Mouse (Mus musculus) heart, postnatal 36 days (tissue): Measurements from ENCODE around the gene Hnrnph1. TPM values are rescaled to one million over a fixed set of nuclear protein-coding genes. Genes with fewer than 3 reads are reported as not detected.
A peak's percentile ranks its signal among the peaks of the same experiment; 100 is the strongest.
"Not testable (repeated sequence)": the region's sequence is repeated elsewhere in the genome, so short reads cannot be mapped to it uniquely, and the experiment has no call there.

Experiments used
- DNase-seq, 2 experiments: peaks; one replicate each; pipeline ENCODE4 v3.0.0; 2021 to 2022
- intact Hi-C: fragments of 180-260 bp; cut with DNase I; formaldehyde crosslinking; loops from one replicate; pipeline ENCODE4 v1.15.1; 2025
- total RNA-seq, 2 experiments: library from RNA; stranded (reverse); gene quantifications; 2 replicates each; pipeline ENCODE4 v1.2.3; 2021

The Hnrnph1 gene
- total RNA-seq, result 100 to 1,000 TPM in 1 of 2 experiments, 10 to 100 TPM in 1; 97.8 to 106 TPM

GRCm38 (mm10) chr11:50376911-50377891 lies at the start of gene Hnrnph1:
Hnrnph1 (plus strand) TSS chr11:50376990.
- peak; percentile 99 to 100 for DNase-seq
- intact Hi-C loops, result loop anchor here (5.0 kb wide), 1 partner anchor 85 kb away; the partner anchor contains the start of gene Maml1

GRCm38 (mm10) chr11:50328075-50328625 lies 48.6 kb upstream of the Hnrnph1 start:
- DNase-seq, result no peak
- intact Hi-C loops, result no loop called here

DNA sequence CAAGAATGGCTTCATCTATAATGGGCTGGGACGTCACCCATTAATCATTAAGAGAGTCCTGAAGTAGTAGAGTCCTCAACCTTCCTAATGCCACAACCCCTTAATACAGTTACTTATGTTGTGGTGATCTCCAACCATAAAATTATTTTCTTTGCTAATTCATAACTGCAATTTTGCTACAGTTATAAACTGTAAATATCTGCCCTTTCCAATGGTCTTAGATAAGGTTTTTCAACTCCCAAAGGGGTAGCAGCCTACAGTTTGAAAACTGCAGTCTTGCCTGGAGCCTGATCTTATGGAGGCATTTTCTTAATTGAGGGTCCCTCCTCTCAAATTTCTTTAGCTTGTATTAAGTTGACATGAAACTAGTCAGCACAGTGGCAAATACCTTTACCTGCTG lies 47.4 kb upstream of the Hnrnph1 start:
- intact Hi-C loops, result no loop called here
- DNase-seq, result no peak

GRCm38 (mm10) chr11:50333181-50333580 lies 43.6 kb upstream of the Hnrnph1 start:
- intact Hi-C loops, result no loop called here
- DNase-seq, result no peak

- intact Hi-C loops, result no loop called here
Measured at GRCm38 (mm10) chr11:50336126-50336525, 40.7 kb upstream of the Hnrnph1 start.

GRCm38 (mm10) chr11:50336891-50337290 lies 39.9 kb upstream of the Hnrnph1 start:
- no peak for DNase-seq
- intact Hi-C loops, result no loop called here

More at GRCm38 (mm10) chr11:50336126-50336525, 40.7 kb upstream of the Hnrnph1 start:
- DNase-seq, result no peak

DNA sequence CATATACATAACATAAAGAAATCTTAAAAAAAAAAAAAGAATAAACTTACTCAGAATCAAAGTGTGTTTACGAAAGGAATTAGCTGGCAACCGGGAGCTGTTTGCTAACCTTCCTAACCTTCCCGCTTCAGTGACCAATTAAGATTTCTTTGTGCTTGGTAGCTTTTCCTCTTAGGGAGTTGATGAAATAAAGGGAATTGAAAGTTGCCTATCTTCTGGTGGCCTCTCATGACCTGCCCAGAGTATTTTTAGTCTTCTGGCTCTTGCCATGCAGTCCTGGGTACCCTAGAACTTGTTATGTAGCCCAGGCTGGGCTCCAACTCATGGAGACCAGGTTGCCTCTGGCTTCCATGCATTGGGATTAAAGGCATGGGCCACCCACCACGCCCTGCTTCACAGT lies 31.3 kb upstream of the Hnrnph1 start:
- DNase-seq, result no peak
- intact Hi-C loops, result no loop called here

- DNase-seq, result no peak
- intact Hi-C loops, result no loop called here
Measured at GRCm38 (mm10) chr11:50346256-50347032, 30.3 kb upstream of the Hnrnph1 start.

- no peak for DNase-seq
Measured at GRCm38 (mm10) chr11:50352177-50352576, 24.6 kb upstream of the Hnrnph1 start.

DNA sequence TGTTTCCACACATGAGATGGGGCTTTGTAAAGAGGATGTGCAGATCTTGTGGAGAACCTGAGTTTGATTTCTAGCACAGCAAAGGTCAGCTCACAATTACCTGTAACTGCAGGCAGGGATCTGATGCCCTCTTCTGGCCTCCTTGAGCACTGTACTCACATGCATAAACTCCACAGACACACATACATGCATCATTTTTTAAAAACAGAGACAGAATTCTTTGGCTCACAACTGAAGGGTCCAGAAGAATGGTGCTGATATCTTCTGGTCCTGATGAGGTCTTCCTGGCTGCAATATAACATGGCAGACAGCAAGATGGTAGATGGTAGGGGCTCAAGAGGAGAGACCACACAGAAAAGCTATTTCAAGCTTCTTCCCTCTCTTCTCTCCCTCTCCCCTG lies 22.6 kb upstream of the Hnrnph1 start, which contains the start of gene Cby3:
Cby3 (plus strand) TSS at position 301 of the 400 bp plus-strand sequence.
- no peak for DNase-seq
- intact Hi-C loops, result no loop called here

More at GRCm38 (mm10) chr11:50352177-50352576, 24.6 kb upstream of the Hnrnph1 start:
- intact Hi-C loops, result no loop called here

- no peak for DNase-seq
- intact Hi-C loops, result no loop called here
Measured at GRCm38 (mm10) chr11:50354851-50355250, 21.9 kb upstream of the Hnrnph1 start.

DNA sequence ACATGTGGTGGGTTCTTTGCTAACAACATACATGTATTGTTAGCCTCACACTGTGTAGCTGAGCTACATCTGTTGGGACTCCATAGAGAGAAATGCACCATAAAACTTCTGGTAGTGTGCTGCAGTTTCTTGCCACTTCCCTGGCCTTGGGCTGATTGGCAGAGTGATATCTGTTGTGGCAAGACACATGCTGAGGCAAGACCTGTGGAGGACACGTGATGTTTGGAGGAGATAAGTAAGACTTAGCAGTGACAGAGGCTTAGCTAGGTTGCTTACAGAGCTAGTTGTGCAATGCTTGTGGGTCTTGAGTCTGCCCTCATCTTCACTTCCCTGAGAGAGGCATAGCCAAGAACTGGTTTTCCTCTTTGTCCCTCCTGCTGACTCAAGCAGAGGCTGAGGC lies 21.4 kb upstream of the Hnrnph1 start:
- no peak for DNase-seq
- intact Hi-C loops, result no loop called here

GRCm38 (mm10) chr11:50358950-50359861 lies 17.6 kb upstream of the Hnrnph1 start:
- intact Hi-C loops, result no loop called here
- peak; percentile 19 to 33 for DNase-seq

- DNase-seq, result not testable (repeated sequence)
- intact Hi-C loops, result loop anchor here (5.0 kb wide), 2 partner anchors 39 to 374 kb away; no protein-coding TSS in a partner anchor
Measured at GRCm38 (mm10) chr11:50361282-50361681, 15.5 kb upstream of the Hnrnph1 start.

DNA sequence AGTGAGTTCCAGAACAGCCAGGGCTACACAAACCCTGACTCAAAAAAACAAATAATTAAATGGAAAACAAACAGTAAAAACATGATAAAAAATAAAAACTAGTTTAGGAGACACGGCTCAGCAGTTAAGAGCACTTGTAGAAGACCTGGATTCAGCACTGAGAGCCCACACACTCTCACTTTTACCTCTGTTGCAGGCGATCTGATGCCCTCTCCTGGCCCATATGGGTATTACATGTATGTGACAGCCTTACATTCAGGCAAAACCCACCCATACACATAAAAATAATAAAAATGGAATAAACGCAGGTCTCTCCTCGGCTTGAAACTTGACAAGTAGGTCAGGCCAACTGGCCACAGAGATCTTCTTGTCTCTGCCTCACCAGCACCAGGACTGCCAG lies 12.2 kb upstream of the Hnrnph1 start:
- intact Hi-C loops, result loop anchor here (2.0 to 5.0 kb wide), 4 partner anchors 42 to 377 kb away; partner anchors contain the start of gene Maml1
- DNase-seq, result peak; percentile 76

GRCm38 (mm10) chr11:50365322-50365721 lies 11.5 kb upstream of the Hnrnph1 start:
- intact Hi-C loops, result loop anchor here (2.0 to 5.0 kb wide), 3 partner anchors 73 to 203 kb away; partner anchors contain the start of gene Maml1
- no peak for DNase-seq

DNA sequence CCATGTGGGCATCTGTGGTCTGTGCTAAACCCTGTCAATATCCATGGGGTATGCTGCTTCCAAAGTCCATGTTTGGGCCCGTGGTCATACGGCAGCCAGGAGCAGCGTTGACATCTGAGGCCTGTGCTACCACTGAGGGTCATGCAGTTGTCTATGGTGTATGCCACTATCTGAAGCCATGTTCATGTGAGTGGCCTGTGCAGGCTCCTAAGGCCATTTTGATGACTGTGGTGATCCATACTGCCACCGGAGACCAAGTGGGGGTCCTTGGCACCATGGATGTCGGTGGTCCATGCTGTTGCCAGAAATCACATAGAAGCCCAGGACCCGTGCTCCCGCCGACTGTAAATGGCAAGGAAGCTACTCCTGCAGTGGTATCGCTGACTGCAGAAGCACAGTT lies 9.3 kb upstream of the Hnrnph1 start:
- no peak for DNase-seq
- intact Hi-C loops, result loop anchor here (5.0 kb wide), 1 partner anchor 205 kb away; no protein-coding TSS in a partner anchor

GRCm38 (mm10) chr11:50369360-50369911 lies 7.4 kb upstream of the Hnrnph1 start:
- no peak for DNase-seq
- intact Hi-C loops, result loop anchor here (5.0 kb wide), 1 partner anchor 207 kb away; no protein-coding TSS in a partner anchor

DNA sequence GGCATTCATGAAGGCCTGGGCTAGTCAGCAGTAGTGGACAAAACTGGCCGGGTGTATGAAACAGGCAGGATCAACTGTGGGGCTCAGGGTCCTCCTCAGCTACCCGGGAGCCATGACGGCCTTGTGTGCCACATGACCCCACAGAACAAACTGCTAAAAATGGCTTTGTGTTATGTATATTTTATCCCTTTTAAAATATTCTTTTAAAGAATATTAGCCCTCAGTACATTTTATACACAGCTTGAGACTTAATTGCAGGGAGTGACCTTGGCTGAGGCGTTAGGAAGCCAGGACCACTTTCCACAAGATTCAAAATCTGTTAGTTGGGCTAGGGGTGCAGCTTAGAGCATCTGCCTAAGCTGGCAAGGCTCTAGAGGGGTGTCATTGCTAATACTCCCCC lies 5.8 kb upstream of the Hnrnph1 start:
- intact Hi-C loops, result no loop called here
- no peak for DNase-seq
